Mouse (Mus musculus): ENCODE data around the gene Zfhx3.

DNA sequence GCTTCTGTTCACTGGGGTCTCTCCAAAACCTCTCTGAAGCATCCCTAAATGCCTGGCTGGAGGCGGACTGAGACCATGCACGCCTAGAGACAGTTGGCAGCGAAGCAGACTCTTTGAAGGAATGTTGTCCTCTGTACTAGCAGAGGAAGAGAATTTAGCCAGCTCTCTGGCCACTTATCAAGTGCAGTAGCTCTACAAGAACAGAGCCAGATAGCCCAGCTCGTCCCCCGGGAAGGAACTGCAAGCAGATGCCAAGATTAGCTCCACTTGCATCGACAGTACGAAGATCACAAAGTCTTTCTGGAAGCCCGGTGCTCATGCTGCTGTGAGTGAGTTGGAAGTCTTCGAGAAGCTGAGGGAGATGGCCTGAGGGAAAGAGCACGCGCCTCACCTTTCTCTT, 983.7 kb downstream of the Zfhx3 start:
- no peak for TF ChIP-seq CTCF (IDR thresholded peaks at IDR 0.05 in 2 of 3, conservative IDR thresholded peaks at IDR 0.05 in 1 of 3; ENCODE audit: control insufficient read depth in 1 of 3, insufficient read depth in 1 of 3, low read depth in 2 of 3, low read length in 3 of 3, poor library complexity in 1 of 3, severe bottlenecking in 1 of 3)
- TF ChIP-seq POLR2A (IDR thresholded peaks at IDR 0.05; ENCODE audit: control insufficient read depth in 1 of 2, insufficient read depth in 1 of 2, low read depth in 1 of 2, low read length in 2 of 2, poor library complexity in 1 of 2) = no peak
- TF ChIP-seq MYC (IDR thresholded peaks at IDR 0.05; ENCODE audit: low read depth, low read length) = no peak
- no peak for TF ChIP-seq ETS1 (IDR thresholded peaks at IDR 0.05; ENCODE audit: low read depth, low read length)
- no peak for TF ChIP-seq MAFK (IDR thresholded peaks at IDR 0.05; ENCODE audit: borderline replicate concordance, low read depth, low read length)
- no peak for TF ChIP-seq MXI1 (IDR thresholded peaks at IDR 0.05; ENCODE audit: low read depth, low read length)
- no peak for TF ChIP-seq BHLHE40 (IDR thresholded peaks at IDR 0.05; ENCODE audit: borderline replicate concordance, low read depth, low read length)
- TF ChIP-seq MEF2A (IDR thresholded peaks at IDR 0.05; ENCODE audit: extremely low read depth, insufficient replicate concordance, low read depth, low read length, poor library complexity, severe bottlenecking) = no peak

Data from MEL (cell line).